ENCODE assay signal across 10 mouse cellular contexts in genomic region chr9:35354652-35355130, GRCm38 (mm10).
DNase-seq lines count a peak whose midpoint lies in the region; ATAC-seq and TF ChIP-seq lines count a peak whose summit lies in the region.
"Had no signal": no experiment of that assay in that cellular context is flagged by ENCODE, and none has a peak within 500 bp of the region (broad histone marks: within the 10 kb centered on the region; RNA-seq: fewer than 3 reads in every experiment).

No protein-coding gene starts in this region.

- no peak overlapping the region for H3K27ac ChIP-seq in cerebellum, adult 2 months (ENCODE audit: insufficient read depth, low read length)
- no peak overlapping the region for H3K27ac ChIP-seq in lung, embryonic 14.5 days (ENCODE audit: low read depth)
- H3K27ac ChIP-seq in hindbrain, embryonic 12.5 days, result peak overlapping the region; percentile 35; the same call in 1 of the 2 replicates
- no peak overlapping the region for H3K27ac ChIP-seq in midbrain, postnatal 0 days (ENCODE audit: low read depth, low read length)

- TF ChIP-seq POLR2A in cerebellum, adult 2 months (IDR thresholded peaks at IDR 0.05; ENCODE audit: borderline replicate concordance, insufficient read depth, low read length), result no peak
- no peak for TF ChIP-seq POLR2A in lung, adult 2 months (IDR thresholded peaks at IDR 0.05; ENCODE audit: borderline replicate concordance, extremely low read depth, low read depth, low read length)

- peak; percentile 80 for ATAC-seq in lung, embryonic 14.5 days (ENCODE audit: insufficient read depth)
- peak; percentile 63; the same call in 1 of the 2 replicates for ATAC-seq in hindbrain, embryonic 12.5 days (ENCODE audit: low FRiP score)
- ATAC-seq in midbrain, postnatal 0 days (ENCODE audit: low FRiP score), result no peak; the same call in 1 of the 2 replicates

- H3K9me3 ChIP-seq in lung, embryonic 14.5 days (ENCODE audit: low read depth, low read length), result no peaks in the 10 kb centered on the region
- H3K9me3 ChIP-seq in hindbrain, embryonic 12.5 days (replicated peaks), result no peaks in the 10 kb centered on the region
- no peaks in the 10 kb centered on the region for H3K9me3 ChIP-seq in midbrain, postnatal 0 days (ENCODE audit: low read length)

- H3K27me3 ChIP-seq in cerebellum, adult 2 months (ENCODE audit: control insufficient read depth, insufficient read depth, low read length), result no peaks in the 10 kb centered on the region
- H3K27me3 ChIP-seq in lung, embryonic 14.5 days (ENCODE audit: insufficient read depth, low read length), result no peaks in the 10 kb centered on the region
- H3K27me3 ChIP-seq in hindbrain, embryonic 12.5 days, result peaks cover 3% of the 10 kb centered on the region; the same call in 1 of the 2 replicates
- no peaks in the 10 kb centered on the region; the same call in none of the 2 replicates for H3K27me3 ChIP-seq in midbrain, postnatal 0 days (ENCODE audit: insufficient read depth, low read length)

- TF ChIP-seq CTCF in cerebellum, adult 2 months (IDR thresholded peaks at IDR 0.05; ENCODE audit: borderline replicate concordance, insufficient read depth, low read depth, low read length), result no peak
- no peak for TF ChIP-seq CTCF in lung, embryonic 14.5 days (IDR thresholded peaks at IDR 0.05; ENCODE audit: low read depth)
- TF ChIP-seq CTCF in lung, adult 2 months (IDR thresholded peaks at IDR 0.05; ENCODE audit: insufficient read depth, low read length), result no peak
- no peak for TF ChIP-seq CTCF in midbrain, postnatal 0 days (IDR thresholded peaks at IDR 0.05)

- 21% methylated on average over 7 of the region's 7 CpGs for WGBS in cerebellum, adult 2 months
- 32% methylated on average over 7 of the region's 7 CpGs for WGBS in lung, embryonic 14.5 days
- WGBS in lung, adult 2 months, result 50% methylated on average over 7 of the region's 7 CpGs
- 54% methylated on average over 7 of the region's 7 CpGs for WGBS in hindbrain, embryonic 12.5 days
- WGBS in midbrain, postnatal 0 days, result 49% methylated on average over 7 of the region's 7 CpGs

- H3K9ac ChIP-seq in lung, embryonic 14.5 days, result no peak overlapping the region
- no peak overlapping the region for H3K9ac ChIP-seq in hindbrain, embryonic 12.5 days
- H3K9ac ChIP-seq in midbrain, postnatal 0 days (replicated peaks; ENCODE audit: low read length, poor library complexity, severe bottlenecking), result no peak overlapping the region

- H3K4me2 ChIP-seq in lung, embryonic 14.5 days, result no peak overlapping the region
- H3K4me2 ChIP-seq in hindbrain, embryonic 12.5 days (replicated peaks), result no peak overlapping the region
- H3K4me2 ChIP-seq in midbrain, postnatal 0 days (ENCODE audit: low read depth, low read length, poor library complexity, severe bottlenecking), result no peak overlapping the region

- DNase-seq in cerebellum, postnatal 10 days, result peak; percentile 62 to 65
- DNase-seq in cerebellum, adult 2 months, result no peak
- peak; percentile 65 for DNase-seq in lung, embryonic 14.5 days
- DNase-seq in lung, adult 2 months, result no peak
- DNase-seq in midbrain, postnatal 0 days (ENCODE audit: low spot score), result peak; percentile 41
- DNase-seq in ovary, postnatal 14 days (ENCODE audit: low spot score), result no peak
- DNase-seq in c-Kit-positive CD71-positive TER-119-positive erythroid progenitor cells, embryonic 14.5 days (ENCODE audit: low spot score), result no peak
- DNase-seq: adrenal gland, postnatal 36 days; kidney, adult 18-20 months had no signal

- peaks cover 5% of the 10 kb centered on the region; the same call in 1 of the 2 replicates for H3K4me1 ChIP-seq in cerebellum, adult 2 months (ENCODE audit: control insufficient read depth, insufficient read depth, low read length)
- peaks cover 7% of the 10 kb centered on the region for H3K4me1 ChIP-seq in lung, embryonic 14.5 days (ENCODE audit: insufficient read depth)
- no peaks in the 10 kb centered on the region for H3K4me1 ChIP-seq in lung, adult 2 months (ENCODE audit: control insufficient read depth, insufficient read depth, low read length)
- peaks cover 9% of the 10 kb centered on the region for H3K4me1 ChIP-seq in hindbrain, embryonic 12.5 days
- no peaks in the 10 kb centered on the region for H3K4me1 ChIP-seq in midbrain, postnatal 0 days (ENCODE audit: insufficient read depth, low read length)

- no peaks in the 10 kb centered on the region for H3K36me3 ChIP-seq in lung, embryonic 14.5 days (ENCODE audit: insufficient read depth)
- H3K36me3 ChIP-seq in hindbrain, embryonic 12.5 days, result no peaks in the 10 kb centered on the region
- no peaks in the 10 kb centered on the region for H3K36me3 ChIP-seq in midbrain, postnatal 0 days (ENCODE audit: insufficient read depth, low read length)

- H3K4me3 ChIP-seq in cerebellum, adult 2 months (replicated peaks; ENCODE audit: insufficient read depth, low read depth, low read length), result no peak overlapping the region
- H3K4me3 ChIP-seq in lung, embryonic 14.5 days (ENCODE audit: low read depth, low read length), result no peak overlapping the region
- H3K4me3 ChIP-seq in lung, adult 2 months (replicated peaks; ENCODE audit: extremely low read depth, low read depth, low read length), result no peak overlapping the region
- H3K4me3 ChIP-seq in hindbrain, embryonic 12.5 days, result no peak overlapping the region
- H3K4me3 ChIP-seq in midbrain, postnatal 0 days (ENCODE audit: low read depth, low read length), result no peak overlapping the region

Comparison
In these comparisons a context has a peak if more than half of its experiments do, and no peak if none do; other contexts are left out.
1. DNase-seq: peak in cerebellum, postnatal 10 days (2 of 2), lung, embryonic 14.5 days (single experiment) and midbrain, postnatal 0 days (single experiment); none in cerebellum, adult 2 months (0 of 2), lung, adult 2 months (single experiment), ovary, postnatal 14 days (single experiment) and c-Kit-positive CD71-positive TER-119-positive erythroid progenitor cells, embryonic 14.5 days (single experiment).